Mouse (Mus musculus) MEL (cell line): Measurements from ENCODE around the gene Mesp2. TPM values are rescaled to one million over a fixed set of nuclear protein-coding genes. Genes with fewer than 3 reads are reported as not detected.

Experiments used
- DNase-seq: peaks from one replicate; pipeline ENCODE4 v3.0.0; 2011; ENCODE audit warnings: low read depth, low spot score
- H3K27ac ChIP-seq: 2 replicates; pipeline ENCODE4 v1.5.1; 2012; ENCODE audit warnings: low read depth, mild to moderate bottlenecking, control low read depth, low read length, moderate library complexity; ENCODE audit not compliant: control insufficient read depth
- H3K27me3 ChIP-seq, 2 experiments: fragments of 150-350 bp in 1 of 2; sonication (generic) in 1 of 2; 2 replicates each; pipeline ENCODE4 v1.6.1; 2012; ENCODE audit warnings: low read length in 2 of 2, mild to moderate bottlenecking in 2 of 2, improper control_type of control experiment in 1 of 2, moderate library complexity in 1 of 2; ENCODE audit not compliant: insufficient read depth in 2 of 2, control insufficient read depth in 1 of 2
- H3K36me3 ChIP-seq, 2 experiments: 2 replicates each; pipeline ENCODE4 v1.6.1; 2012 to 2014; ENCODE audit warnings: low read length in 2 of 2, improper control_type of control experiment in 1 of 2, inconsistent platforms in 1 of 2, mild to moderate bottlenecking in 1 of 2; ENCODE audit not compliant: insufficient read depth in 2 of 2, control insufficient read depth in 1 of 2
- H3K4me1 ChIP-seq, 2 experiments: fragments of 150-350 bp in 1 of 2; sonication (generic) in 1 of 2; 2 replicates each; pipeline ENCODE4 v1.6.1; 2012; ENCODE audit warnings: low read length in 2 of 2, improper control_type of control experiment in 1 of 2, mild to moderate bottlenecking in 1 of 2; ENCODE audit not compliant: insufficient read depth in 2 of 2, control insufficient read depth in 1 of 2
- H3K4me3 ChIP-seq, 2 experiments: fragments of 150-350 bp in 1 of 2; sonication (generic) in 1 of 2; 2 replicates each; pipeline ENCODE4 v1.5.1; 2012; ENCODE audit warnings: low read depth in 2 of 2, low read length in 2 of 2, mild to moderate bottlenecking in 2 of 2, moderate library complexity in 2 of 2, control low read depth in 1 of 2, improper control_type of control experiment in 1 of 2; ENCODE audit not compliant: control insufficient read depth in 1 of 2, insufficient read depth in 1 of 2
- H3K79me2 ChIP-seq: 2 replicates; pipeline ENCODE4 v1.6.1; 2012; ENCODE audit warnings: mild to moderate bottlenecking, low read length, moderate library complexity; ENCODE audit not compliant: control insufficient read depth, poor library complexity, insufficient read depth
- H3K9ac ChIP-seq: 2 replicates; pipeline ENCODE4 v1.6.1; 2012; ENCODE audit warnings: low read depth, mild to moderate bottlenecking, control low read depth, low read length, moderate library complexity; ENCODE audit not compliant: control insufficient read depth, poor library complexity, severe bottlenecking
- H3K9me3 ChIP-seq: fragments of 150-350 bp; sonication (generic); replicated peaks from 2 replicates; pipeline ENCODE4 v1.6.1; 2012; ENCODE audit warnings: mild to moderate bottlenecking, low read length, improper control_type of control experiment, moderate library complexity; ENCODE audit not compliant: insufficient read depth
- BHLHE40 ChIP-seq: IDR thresholded peaks from 2 replicates; pipeline ENCODE4 v1.6.1; 2012; ENCODE audit warnings: low read depth, mild to moderate bottlenecking, inconsistent platforms, low read length, improper control_type of control experiment, borderline replicate concordance
- CHD2 ChIP-seq: IDR thresholded peaks from 2 replicates; pipeline ENCODE4 v1.6.1; 2011; ENCODE audit warnings: low read length, improper control_type of control experiment
- CTCF ChIP-seq, 3 experiments: IDR thresholded peaks in 2 of 3; conservative IDR thresholded peaks in 1 of 3; 2 replicates each; pipeline ENCODE4 v1.5.1; 2011 to 2012; ENCODE audit warnings: low read length in 3 of 3, low read depth in 2 of 3, mild to moderate bottlenecking in 2 of 3, improper control_type of control experiment in 1 of 3, inconsistent platforms in 1 of 3, mixed read lengths in 1 of 3, moderate library complexity in 1 of 3; ENCODE audit not compliant: control insufficient read depth in 1 of 3, insufficient read depth in 1 of 3, poor library complexity in 1 of 3, severe bottlenecking in 1 of 3
- E2F4 ChIP-seq: IDR thresholded peaks from 2 replicates; pipeline ENCODE4 v1.6.1; 2011; ENCODE audit warnings: low read depth, low read length, improper control_type of control experiment, borderline replicate concordance
- ELF1 ChIP-seq: IDR thresholded peaks from 2 replicates; pipeline ENCODE4 v1.6.1; 2014; ENCODE audit warnings: low read depth, mild to moderate bottlenecking, inconsistent platforms, low read length, improper control_type of control experiment, moderate library complexity
- EP300 ChIP-seq, 2 experiments: IDR thresholded peaks; 2 replicates each; pipeline ENCODE4 v1.6.1; 2011; ENCODE audit warnings: improper control_type of control experiment in 2 of 2, low read length in 2 of 2, low read depth in 1 of 2, mild to moderate bottlenecking in 1 of 2
- ETS1 ChIP-seq: IDR thresholded peaks from 2 replicates; pipeline ENCODE4 v1.6.1; 2012; ENCODE audit warnings: low read depth, mild to moderate bottlenecking, inconsistent platforms, low read length, improper control_type of control experiment, moderate library complexity
- GABPA ChIP-seq: IDR thresholded peaks from 2 replicates; pipeline ENCODE4 v1.6.1; 2012; ENCODE audit warnings: low read depth, mild to moderate bottlenecking, inconsistent platforms, low read length, improper control_type of control experiment, moderate library complexity
- HCFC1 ChIP-seq: IDR thresholded peaks from 2 replicates; pipeline ENCODE4 v1.6.1; 2012; ENCODE audit warnings: low read depth, mild to moderate bottlenecking, inconsistent platforms, low read length, improper control_type of control experiment, moderate library complexity
- MAX ChIP-seq: IDR thresholded peaks from 2 replicates; pipeline ENCODE4 v1.6.1; 2011; ENCODE audit warnings: low read length, improper control_type of control experiment
- MAZ ChIP-seq: IDR thresholded peaks from 2 replicates; pipeline ENCODE4 v1.6.1; 2012; ENCODE audit warnings: low read depth, mild to moderate bottlenecking, inconsistent platforms, low read length, improper control_type of control experiment
- MEF2A ChIP-seq: IDR thresholded peaks from 2 replicates; pipeline ENCODE4 v1.6.1; 2014; ENCODE audit warnings: low read depth, mild to moderate bottlenecking, inconsistent platforms, low read length, improper control_type of control experiment; ENCODE audit not compliant: poor library complexity, insufficient replicate concordance, severe bottlenecking; ENCODE audit errors: extremely low read depth
- MXI1 ChIP-seq: IDR thresholded peaks from 2 replicates; pipeline ENCODE4 v1.6.1; 2011; ENCODE audit warnings: mild to moderate bottlenecking, low read depth, low read length, improper control_type of control experiment
- MYC ChIP-seq: IDR thresholded peaks from 2 replicates; pipeline ENCODE4 v1.6.1; 2011; ENCODE audit warnings: low read depth, mild to moderate bottlenecking, low read length, improper control_type of control experiment, moderate library complexity
- NELFE ChIP-seq: IDR thresholded peaks from 2 replicates; pipeline ENCODE4 v1.6.1; 2011; ENCODE audit warnings: low read depth, low read length, improper control_type of control experiment
- POLR2A ChIP-seq, 2 experiments: IDR thresholded peaks; 2 replicates each; pipeline ENCODE4 v1.6.1; 2011 to 2012; ENCODE audit warnings: low read length in 2 of 2, mild to moderate bottlenecking in 2 of 2, control low read depth in 1 of 2, improper control_type of control experiment in 1 of 2, low read depth in 1 of 2, moderate library complexity in 1 of 2; ENCODE audit not compliant: control insufficient read depth in 1 of 2, insufficient read depth in 1 of 2, poor library complexity in 1 of 2
- POLR2AphosphoS2 ChIP-seq: IDR thresholded peaks from 2 replicates; pipeline ENCODE4 v1.6.1; 2011; ENCODE audit warnings: low read length, improper control_type of control experiment
- POLR2AphosphoS5 ChIP-seq: IDR thresholded peaks from 2 replicates; pipeline ENCODE4 v1.6.1; 2012; ENCODE audit warnings: low read depth, borderline replicate concordance, mild to moderate bottlenecking, inconsistent platforms, low read length, moderate library complexity, mixed read lengths
- RAD21 ChIP-seq: IDR thresholded peaks from 2 replicates; pipeline ENCODE4 v1.6.1; 2011; ENCODE audit warnings: mild to moderate bottlenecking, low read depth, low read length, improper control_type of control experiment
- SIN3A ChIP-seq: IDR thresholded peaks from 2 replicates; pipeline ENCODE4 v1.6.1; 2012; ENCODE audit warnings: low read length, improper control_type of control experiment, inconsistent platforms
- SMC3 ChIP-seq: IDR thresholded peaks from 2 replicates; pipeline ENCODE4 v1.6.1; 2011; ENCODE audit warnings: low read depth, low read length, improper control_type of control experiment
- TBP ChIP-seq: IDR thresholded peaks from 2 replicates; pipeline ENCODE4 v1.8.0; 2011; ENCODE audit warnings: low read depth, low read length, improper control_type of control experiment
- TCF12 ChIP-seq: IDR thresholded peaks from 2 replicates; pipeline ENCODE4 v1.6.1; 2014; ENCODE audit warnings: low read depth, mild to moderate bottlenecking, inconsistent platforms, low read length, improper control_type of control experiment, moderate library complexity
- UBTF ChIP-seq: IDR thresholded peaks from 2 replicates; pipeline ENCODE4 v1.6.1; 2012; ENCODE audit warnings: low read depth, mild to moderate bottlenecking, inconsistent platforms, low read length, improper control_type of control experiment, moderate library complexity, borderline replicate concordance; ENCODE audit not compliant: insufficient read depth
- ZC3H11A ChIP-seq: IDR thresholded peaks from 2 replicates; pipeline ENCODE4 v1.6.1; 2012; ENCODE audit warnings: low read depth, mild to moderate bottlenecking, inconsistent platforms, low read length, improper control_type of control experiment
- ZNF384 ChIP-seq: IDR thresholded peaks from 2 replicates; pipeline ENCODE4 v1.6.1; 2012; ENCODE audit warnings: low read depth, mild to moderate bottlenecking, inconsistent platforms, low read length, improper control_type of control experiment
- polyA plus RNA-seq, 2 experiments: library from polyadenylated mRNA; stranded (reverse) in 1 of 2; unstranded in 1 of 2; fragments of >175 nt in 1 of 2; fragments of >200 nt in 1 of 2; gene quantifications; 2 replicates each; pipeline versions ENCODE4 v1.2.1 to v1.2.4; 2012; ENCODE audit warnings: low replicate concordance in 2 of 2, low read depth in 1 of 2; ENCODE audit not compliant: insufficient read length in 2 of 2, insufficient read depth in 1 of 2, missing spikeins in 1 of 2
- total RNA-seq: library from RNA; depleted of rRNA; stranded (reverse); fragments of 300-350 nt; gene quantifications from 2 replicates; pipeline ENCODE4 v1.2.3, GENCODE M21; 2012

Mesp2 gene
- total and polyA plus RNA-seq, 3 experiments = not detected

DNA sequence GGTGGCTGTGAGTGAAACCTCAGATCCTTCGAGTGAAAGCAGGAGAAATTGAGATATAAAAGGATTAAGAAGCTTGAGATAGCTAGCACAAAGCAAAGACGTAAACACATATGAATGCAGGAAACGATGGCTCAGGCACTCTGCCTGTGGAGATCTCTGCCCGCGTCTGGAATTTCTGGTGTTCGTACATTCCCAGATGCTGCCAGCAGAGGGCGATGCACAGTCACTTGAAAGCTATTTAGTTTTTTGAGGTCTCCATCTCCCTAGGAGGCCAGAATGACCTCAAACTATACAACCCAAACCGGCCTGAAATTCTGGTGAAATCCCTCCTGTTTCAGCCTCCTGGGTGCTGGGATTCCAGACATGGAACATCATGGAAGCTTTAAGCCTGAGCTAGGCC, 11.5 kb upstream of the Mesp2 start:
- Histone ChIP-seq H3K27me3 (no peaks in the 10 kb centered on the region), H3K4me3 (no peak overlapping the region), H3K36me3 (no peaks in the 10 kb centered on the region), H3K9me3 (no peaks in the 10 kb centered on the region), H3K79me2 (no peaks in the 10 kb centered on the region), H3K27ac (no peak overlapping the region), H3K9ac (no peak overlapping the region), H3K4me1 (no peaks in the 10 kb centered on the region)
- TF ChIP-seq SIN3A (no peak), SMC3 (peak; percentile 99), ETS1 (no peak), TCF12 (no peak), CHD2 (no peak), TBP (0 out of 2 replicates have a peak, but pooled peaks have one; percentile 11), ZC3H11A (peak; percentile 97), CTCF (IDR thresholded peaks at IDR 0.05 in 2 of 3, conservative IDR thresholded peaks at IDR 0.05 in 1 of 3; ENCODE audit: control insufficient read depth in 1 of 3, insufficient read depth in 1 of 3, low read depth in 2 of 3, low read length in 3 of 3, poor library complexity in 1 of 3, severe bottlenecking in 1 of 3) (peak; percentile 79 to 98 (median 85)), RAD21 (peak; percentile 95), BHLHE40 (no peak)
- DNase-seq = peak; percentile 74

DNA sequence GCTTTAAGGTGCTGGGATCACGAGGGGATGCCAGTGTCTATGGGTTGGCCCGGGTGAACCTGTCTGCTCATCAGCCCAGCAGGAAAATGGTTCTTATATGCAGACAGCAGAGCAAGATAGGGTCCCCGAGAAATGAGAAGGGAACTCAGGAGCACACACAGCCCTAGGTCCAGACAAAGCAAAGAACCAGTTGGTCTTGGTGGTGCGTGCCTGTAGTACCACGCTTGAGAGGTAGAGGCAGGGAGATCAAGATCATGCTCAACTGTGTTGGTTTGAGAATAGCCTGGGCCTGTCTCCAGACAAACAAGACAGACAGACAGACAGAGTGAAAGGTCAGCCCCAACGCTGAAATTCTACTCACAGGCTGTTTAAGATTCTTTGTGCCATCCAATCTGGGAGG, 11.0 kb upstream of the Mesp2 start:
- H3K79me2 ChIP-seq = no peaks in the 10 kb centered on the region
- TF ChIP-seq TBP = no peak
- no peak for TF ChIP-seq CHD2
- no peak for TF ChIP-seq UBTF
- TF ChIP-seq MAZ = no peak
- no peak for TF ChIP-seq ETS1
- TF ChIP-seq EP300 (IDR thresholded peaks at IDR 0.05; ENCODE audit: low read depth in 1 of 2, low read length in 2 of 2) = no peak
- TF ChIP-seq POLR2A (IDR thresholded peaks at IDR 0.05; ENCODE audit: control insufficient read depth in 1 of 2, insufficient read depth in 1 of 2, low read depth in 1 of 2, low read length in 2 of 2, poor library complexity in 1 of 2) = no peak
- H3K9me3 ChIP-seq = no peaks in the 10 kb centered on the region
- DNase-seq = no peak
- no peaks in the 10 kb centered on the region for H3K36me3 ChIP-seq
- no peak overlapping the region for H3K9ac ChIP-seq
- no peak overlapping the region for H3K27ac ChIP-seq
- no peaks in the 10 kb centered on the region for H3K4me1 ChIP-seq
- no peak overlapping the region for H3K4me3 ChIP-seq
- no peaks in the 10 kb centered on the region for H3K27me3 ChIP-seq

DNA sequence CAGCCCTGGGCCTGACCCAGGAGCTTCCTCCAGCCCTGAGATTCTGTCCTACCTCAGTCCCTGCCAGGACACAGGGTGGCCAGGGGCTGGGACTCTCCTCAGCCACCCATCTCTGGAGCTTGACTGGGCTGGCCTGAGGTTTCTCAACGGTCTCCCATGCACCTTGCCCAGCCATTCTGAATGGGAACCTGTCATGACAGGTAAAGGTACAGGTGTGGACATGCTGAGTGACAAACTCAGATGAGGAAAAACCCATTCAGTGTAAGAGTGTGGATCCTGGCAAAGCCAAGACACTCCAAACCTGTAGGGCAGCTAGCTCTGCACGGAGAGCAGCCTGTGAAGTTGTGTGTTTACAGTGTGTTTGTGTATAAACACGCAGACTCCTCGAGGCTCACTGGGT, 10.2 kb upstream of the Mesp2 start:
- Histone ChIP-seq H3K9me3 (no peaks in the 10 kb centered on the region), H3K4me1 (no peaks in the 10 kb centered on the region), H3K79me2 (no peaks in the 10 kb centered on the region)
- no peak for TF ChIP-seq ELF1
- no peak for TF ChIP-seq MYC
- TF ChIP-seq POLR2AphosphoS2 = no peak
- no peak for TF ChIP-seq TCF12
- TF ChIP-seq CTCF (IDR thresholded peaks at IDR 0.05 in 2 of 3, conservative IDR thresholded peaks at IDR 0.05 in 1 of 3; ENCODE audit: control insufficient read depth in 1 of 3, insufficient read depth in 1 of 3, low read depth in 2 of 3, low read length in 3 of 3, poor library complexity in 1 of 3, severe bottlenecking in 1 of 3) = no peak
- no peak for TF ChIP-seq ZNF384
- no peak for TF ChIP-seq MAX
- no peak for TF ChIP-seq MXI1
- TF ChIP-seq E2F4 = no peak
- no peak for TF ChIP-seq MEF2A
- TF ChIP-seq POLR2AphosphoS5 = no peak
- TF ChIP-seq GABPA = no peak
- no peak for TF ChIP-seq RAD21
- no peak for TF ChIP-seq HCFC1
- no peak for TF ChIP-seq POLR2A (IDR thresholded peaks at IDR 0.05; ENCODE audit: control insufficient read depth in 1 of 2, insufficient read depth in 1 of 2, low read depth in 1 of 2, low read length in 2 of 2, poor library complexity in 1 of 2)
- TF ChIP-seq NELFE = no peak
- no peak for TF ChIP-seq SMC3
- TF ChIP-seq, all 39 proteins: peak for 0
- Histone ChIP-seq H3K36me3 (no peaks in the 10 kb centered on the region), H3K27ac (no peak overlapping the region), H3K9ac (no peak overlapping the region), H3K27me3 (no peaks in the 10 kb centered on the region), H3K4me3 (no peak overlapping the region)
- no peak for DNase-seq
